Mouse (Mus musculus): ENCODE data around the gene Tvp23b. TPM values are rescaled to one million over a fixed set of nuclear protein-coding genes. Genes with fewer than 3 reads are reported as not detected.

Tvp23b gene
- polyA plus RNA-seq (2012; rRNA removed), result 20.5 and 30.8 TPM in 2 replicates

GRCm38 (mm10) chr11:62879220-62880048 lies at the start of gene Tvp23b:
Tvp23b (plus strand) TSS chr11:62879455.

GRCm38 (mm10) chr11:62846961-62847654 lies 32.1 kb upstream of the Tvp23b start, which contains the start of gene Fbxw10:
Fbxw10 (plus strand) TSS chr11:62847069.

GRCm38 (mm10) chr11:62951012-62951411 lies 71.8 kb downstream of the Tvp23b start, which contains the start of gene Cdrt4:
Cdrt4 (plus strand) TSS chr11:62951193.

Other genes starting within 250 kb of the Tvp23b start
- 9.8 and 16.3 TPM in 2 replicates for gene Lrrc75a, start 230.9 kb upstream of the Tvp23b start, polyA plus RNA-seq (2012; rRNA removed)
- 31.3 and 47.4 TPM in 2 replicates for gene Mmgt2, start 230.8 kb upstream of the Tvp23b start, polyA plus RNA-seq (2012; rRNA removed)
- 8.1 and 10.9 TPM in 2 replicates for gene Zfp287, start 147.6 kb upstream of the Tvp23b start, polyA plus RNA-seq (2012; rRNA removed)
- not detected in 2 replicates for gene Gm10428, start 126.4 kb upstream of the Tvp23b start, polyA plus RNA-seq (2012; rRNA removed)
- 18.7 and 21.9 TPM in 2 replicates for gene Zfp286, start 90.0 kb upstream of the Tvp23b start, polyA plus RNA-seq (2012; rRNA removed)
- gene Trim16, start 59.2 kb upstream of the Tvp23b start, polyA plus RNA-seq (2012; rRNA removed), result 2.3 and 5.5 TPM in 2 replicates
- 0.28 and 0.50 TPM in 2 replicates for gene Fbxw10, start 32.4 kb upstream of the Tvp23b start, polyA plus RNA-seq (2012; rRNA removed)
- gene Cdrt4, start 71.7 kb downstream of the Tvp23b start, polyA plus RNA-seq (2012; rRNA removed), result 0.30 and 0.34 TPM in 2 replicates
- gene Tekt3, start 182.2 kb downstream of the Tvp23b start, polyA plus RNA-seq (2012; rRNA removed), result 0.04 TPM in 1 of 2 replicates, not detected in the other
- gene Pmp22, start 249.5 kb downstream of the Tvp23b start, polyA plus RNA-seq (2012; rRNA removed), result 10.5 and 23.5 TPM in 2 replicates

Measured in central nervous system, embryonic 11.5 days (tissue).